Mouse (Mus musculus) testis, adult 2 months (tissue): Measurements from ENCODE around the gene Rbfox2.

ENCODE experiments used
- CTCF ChIP-seq: fragments of 200-500 bp; IDR thresholded peaks from 2 replicates; pipeline ENCODE4 v1.5.1; 2012; ENCODE audit warnings: low read depth, mild to moderate bottlenecking, inconsistent platforms, low read length, moderate library complexity; ENCODE audit not compliant: control insufficient read depth, insufficient read depth, insufficient replicate concordance
- POLR2A ChIP-seq: fragments of 200-500 bp; IDR thresholded peaks from 2 replicates; pipeline ENCODE4 v1.6.1; 2012; ENCODE audit warnings: low read depth, mild to moderate bottlenecking, inconsistent platforms, low read length, moderate library complexity; ENCODE audit not compliant: control insufficient read depth

DNA sequence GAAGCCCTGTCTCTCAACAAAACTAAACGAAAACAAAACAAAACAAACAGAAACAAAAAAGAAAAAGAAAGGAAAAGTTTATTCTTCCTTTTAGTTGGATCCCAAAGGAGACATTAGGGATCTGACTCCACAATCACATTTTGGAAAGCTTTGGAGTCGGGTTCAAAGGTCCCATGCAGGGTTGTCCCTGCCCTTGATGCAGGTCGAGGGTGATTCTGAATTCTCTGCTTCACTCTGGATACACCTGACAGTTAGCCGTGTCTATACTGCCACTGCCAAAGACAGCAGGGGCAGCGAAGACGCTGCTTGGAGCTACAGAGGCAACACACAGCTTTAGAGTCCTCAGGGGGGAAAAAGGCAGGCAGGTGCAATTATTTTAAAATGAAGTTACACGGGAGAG is 194.9 kb downstream of the Rbfox2 start:
- TF ChIP-seq POLR2A: no peak
- TF ChIP-seq CTCF: no peak
